14 mouse cellular contexts compared by ENCODE assay signal in genomic region chr6:100408826-100409225, GRCm38 (mm10).
"Had no signal": no experiment of that assay in that cellular context is flagged by ENCODE, and none has a peak within 500 bp of the region (broad histone marks: within the 10 kb centered on the region; RNA-seq: fewer than 3 reads in every experiment).

No protein-coding gene starts in this region.

- DNase-seq: gastrocnemius, postnatal 14 days; gastrocnemius, postnatal 36 days; heart, adult 11 months; heart, adult 2 months; heart, postnatal 14 days; heart, postnatal 36 days; kidney, adult 11 months; kidney, adult 2 months; kidney, adult 9 months; kidney, postnatal 14 days; kidney, postnatal 36 days; layer of hippocampus, adult 9-11 months; layer of hippocampus, postnatal 36 days; left cerebral cortex, postnatal 4 days had no signal
